Mouse (Mus musculus) liver, embryonic 16.5 days (tissue): Measurements from ENCODE around the gene Gigyf1. TPM values are rescaled to one million over a fixed set of nuclear protein-coding genes. Genes with fewer than 3 reads are reported as not detected.
A peak's percentile ranks its signal among the peaks of the same experiment; 100 is the strongest.

Experiments
- ATAC-seq: fragments of 200-750 bp; cut with Nextera tagmentation; 2 replicates; pipeline ENCODE4 v1.8.0; 2017; ENCODE audit warnings: low read depth, mild to moderate bottlenecking, moderate number of reproducible peaks, moderate library complexity
- H3K27ac ChIP-seq: fragments of 300-500 bp; sonication (generic); 2 replicates; pipeline ENCODE4 v1.5.1; 2014; ENCODE audit warnings: mild to moderate bottlenecking, low read length
- H3K27me3 ChIP-seq: fragments of 300-500 bp; sonication (generic); 2 replicates; pipeline ENCODE4 v1.6.1; 2014; ENCODE audit warnings: low read depth, low read length, mixed read lengths; ENCODE audit not compliant: control insufficient read depth, insufficient read depth
- H3K36me3 ChIP-seq: fragments of 300-500 bp; sonication (generic); 2 replicates; pipeline ENCODE4 v1.6.1; 2014; ENCODE audit warnings: mild to moderate bottlenecking; ENCODE audit not compliant: control insufficient read depth, insufficient read depth
- H3K4me1 ChIP-seq: fragments of 300-500 bp; sonication (generic); 2 replicates; pipeline ENCODE4 v1.6.1; 2014; ENCODE audit warnings: low read depth, low read length, mixed read lengths; ENCODE audit not compliant: control insufficient read depth
- H3K4me2 ChIP-seq: fragments of 300-500 bp; sonication (generic); 2 replicates; pipeline ENCODE4 v1.6.1; 2014; ENCODE audit warnings: low read depth, low read length, mixed read lengths
- H3K4me3 ChIP-seq: fragments of 300-500 bp; sonication (generic); 2 replicates; pipeline ENCODE4 v1.5.1; 2014; ENCODE audit warnings: low read depth, mild to moderate bottlenecking, low read length
- H3K9ac ChIP-seq: fragments of 300-500 bp; sonication (generic); 2 replicates; pipeline ENCODE4 v1.6.1; 2014; ENCODE audit warnings: low read depth, low read length
- H3K9me3 ChIP-seq: fragments of 300-500 bp; sonication (generic); replicated peaks from 2 replicates; pipeline ENCODE4 v1.6.1; 2016; ENCODE audit warnings: low read length; ENCODE audit not compliant: control insufficient read depth
- WGBS: fragments of 180-500 bp; shearing (Covaris S2); extraction: QIAGEN DNeasy Blood & Tissue Kit; methylation state at CpG from one replicate; pipeline ENCODE4 v1.1.7; 2014; ENCODE audit not compliant: insufficient replicate concordance; 5-methylcytosine and 5-hydroxymethylcytosine counted together
- polyA plus RNA-seq: library from polyadenylated mRNA; unstranded; fragments of >200 nt; fragmentation: Nextera tagmentation; extraction: Ambion mirVana; gene quantifications from 2 replicates; pipeline ENCODE4 v1.2.1, GENCODE M21; 2015

The Gigyf1 gene
- polyA plus RNA-seq, 1 experiment from 2014 or later = 3.1 TPM

DNA sequence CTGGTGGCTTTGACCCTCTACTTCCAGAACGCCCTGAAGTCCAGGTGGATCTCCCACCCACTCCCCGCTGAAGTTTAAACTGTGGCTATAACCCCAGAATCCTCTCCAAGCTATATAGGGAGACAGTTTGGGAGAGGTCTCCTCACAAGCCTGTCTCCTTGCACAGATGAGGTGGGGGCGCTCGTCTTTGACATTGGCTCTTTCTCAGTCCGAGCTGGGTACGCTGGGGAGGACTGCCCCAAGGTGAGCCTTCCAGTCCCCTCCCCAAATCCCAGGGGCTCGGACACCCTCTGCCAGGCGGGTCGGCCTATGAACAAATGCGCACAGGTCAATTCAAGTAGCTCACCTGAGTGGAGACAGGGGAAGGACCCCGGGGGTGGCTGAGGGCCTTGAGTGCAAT lies 35.5 kb downstream of the Gigyf1 start:
- 36% methylated on average over 11 of the region's 11 CpGs for WGBS
- Histone ChIP-seq H3K4me3 (no peak overlapping the region), H3K9ac (no peak overlapping the region), H3K4me2 (no peak overlapping the region), H3K36me3 (no peaks in the 10 kb centered on the region), H3K27me3 (peaks cover 11% of the 10 kb centered on the region), H3K9me3 (no peaks in the 10 kb centered on the region), H3K27ac (no peak overlapping the region), H3K4me1 (peaks cover 2% of the 10 kb centered on the region; the same call in 1 of the 2 replicates)
- no peak for ATAC-seq

GRCm38 (mm10) chr5:137561556-137561955 lies 43.2 kb downstream of the Gigyf1 start:
- H3K27me3 ChIP-seq = no peaks in the 10 kb centered on the region; the same call in none of the 2 replicates
- 51% methylated on average over 6 of the region's 6 CpGs for WGBS
- no peak overlapping the region for H3K9ac ChIP-seq
- H3K27ac ChIP-seq = no peak overlapping the region
- no peaks in the 10 kb centered on the region for H3K9me3 ChIP-seq
- no peaks in the 10 kb centered on the region for H3K4me1 ChIP-seq
- H3K4me2 ChIP-seq = no peak overlapping the region
- ATAC-seq = no peak
- H3K36me3 ChIP-seq = no peaks in the 10 kb centered on the region
- no peak overlapping the region for H3K4me3 ChIP-seq

- Histone ChIP-seq H3K4me3 (no peak overlapping the region), H3K4me2 (no peak overlapping the region), H3K4me1 (no peaks in the 10 kb centered on the region), H3K9ac (no peak overlapping the region), H3K36me3 (no peaks in the 10 kb centered on the region), H3K27ac (no peak overlapping the region), H3K27me3 (no peaks in the 10 kb centered on the region; the same call in none of the 2 replicates), H3K9me3 (no peaks in the 10 kb centered on the region)
- ATAC-seq = no peak
- 76% methylated on average over 10 of the region's 10 CpGs for WGBS
These were observed 44.6 kb downstream of the Gigyf1 start for GRCm38 (mm10) chr5:137562965-137563364.

GRCm38 (mm10) chr5:137565744-137566143 lies 47.4 kb downstream of the Gigyf1 start:
- Histone ChIP-seq H3K9ac (no peak overlapping the region), H3K27me3 (no peaks in the 10 kb centered on the region; the same call in none of the 2 replicates), H3K27ac (no peak overlapping the region), H3K4me1 (peaks cover 21% of the 10 kb centered on the region), H3K9me3 (no peaks in the 10 kb centered on the region), H3K4me2 (no peak overlapping the region), H3K4me3 (no peak overlapping the region), H3K36me3 (no peaks in the 10 kb centered on the region)
- WGBS = 70% methylated on average over 6 of the region's 6 CpGs
- ATAC-seq = no peak

GRCm38 (mm10) chr5:137566416-137566815 lies 48.1 kb downstream of the Gigyf1 start:
- Histone ChIP-seq H3K9me3 (no peaks in the 10 kb centered on the region), H3K27me3 (no peaks in the 10 kb centered on the region; the same call in none of the 2 replicates), H3K36me3 (no peaks in the 10 kb centered on the region), H3K4me1 (peaks cover 28% of the 10 kb centered on the region), H3K9ac (no peak overlapping the region), H3K27ac (no peak overlapping the region), H3K4me3 (no peak overlapping the region), H3K4me2 (no peak overlapping the region)
- 81% methylated on average over 5 of the region's 5 CpGs for WGBS
- ATAC-seq = no peak

GRCm38 (mm10) chr5:137568223-137568798 lies 50.0 kb downstream of the Gigyf1 start:
- WGBS = 76% methylated on average over 8 of the region's 8 CpGs
- Histone ChIP-seq H3K9me3 (no peaks in the 10 kb centered on the region), H3K9ac (no peak overlapping the region), H3K4me1 (peaks cover 40% of the 10 kb centered on the region), H3K4me3 (no peak overlapping the region), H3K36me3 (no peaks in the 10 kb centered on the region), H3K4me2 (no peak overlapping the region), H3K27me3 (no peaks in the 10 kb centered on the region; the same call in 1 of the 2 replicates), H3K27ac (no peak overlapping the region)
- ATAC-seq = no peak

DNA sequence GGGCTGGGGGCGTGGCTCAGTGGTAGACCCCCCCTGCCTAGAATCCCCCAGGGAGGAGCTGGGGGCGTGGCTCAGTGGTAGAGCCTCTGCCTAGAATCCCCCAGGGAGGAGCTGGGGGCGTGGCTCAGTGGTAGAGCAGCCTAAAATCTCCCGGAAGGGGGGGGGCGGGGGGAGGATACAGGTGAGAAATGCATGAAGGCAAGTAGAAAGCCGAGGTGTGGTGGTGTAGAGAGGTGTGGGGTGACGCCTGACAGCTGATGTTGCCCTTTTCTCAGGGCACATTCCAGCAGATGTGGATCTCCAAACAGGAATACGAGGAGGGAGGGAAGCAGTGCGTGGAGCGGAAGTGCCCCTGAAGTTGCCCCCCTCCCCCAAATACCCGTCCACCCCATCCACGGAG lies 50.7 kb downstream of the Gigyf1 start:
- peaks cover 40% of the 10 kb centered on the region for H3K4me1 ChIP-seq
- H3K36me3 ChIP-seq = no peaks in the 10 kb centered on the region
- ATAC-seq = no peak
- H3K4me2 ChIP-seq = peak overlapping the region; percentile 96
- peak overlapping the region; percentile 55; the same call in 1 of the 2 replicates for H3K9ac ChIP-seq
- no peaks in the 10 kb centered on the region for H3K9me3 ChIP-seq
- no peaks in the 10 kb centered on the region; the same call in 1 of the 2 replicates for H3K27me3 ChIP-seq
- peak overlapping the region; percentile 91; the same call in 1 of the 2 replicates for H3K27ac ChIP-seq
- WGBS = 57% methylated on average over 12 of the region's 12 CpGs
- H3K4me3 ChIP-seq = 0 out of 2 replicates have a peak overlapping the region, but pooled peaks have one; percentile 69

DNA sequence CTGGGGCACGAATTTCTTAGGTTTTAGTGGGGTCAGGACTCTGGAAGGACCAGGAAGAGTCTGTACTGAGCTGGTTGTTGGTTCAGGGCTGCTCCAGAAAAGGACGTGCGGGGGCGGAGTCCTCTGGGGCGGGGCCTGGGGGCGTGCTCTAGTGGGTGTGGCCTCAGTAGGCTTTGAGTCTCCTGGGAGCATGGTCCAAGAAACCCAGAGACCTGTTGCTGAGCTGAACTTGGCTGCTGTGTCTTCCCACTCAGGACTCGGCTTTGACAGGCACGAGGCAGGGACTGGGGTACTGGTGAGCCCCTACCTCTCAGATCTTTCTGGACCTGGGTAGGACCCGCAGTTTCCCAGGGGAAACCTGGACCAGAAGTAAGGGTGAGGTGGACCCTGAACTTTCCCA lies 51.3 kb downstream of the Gigyf1 start, which contains the start of gene Tfr2:
Tfr2 (plus strand) TSS at position 176 of the 400 bp plus-strand sequence.
- WGBS = 8% methylated on average over 9 of the region's 9 CpGs
- peak; percentile 81 for ATAC-seq
- H3K4me3 ChIP-seq = peak within 1 kb of the TSS; percentile 69
- peak within 1 kb of the TSS; percentile 91 for H3K27ac ChIP-seq
- peak within 1 kb of the TSS; percentile 96 for H3K4me2 ChIP-seq
- H3K27me3 ChIP-seq = no peaks in the 10 kb centered on the region; the same call in 1 of the 2 replicates
- peaks cover 40% of the 10 kb centered on the region for H3K4me1 ChIP-seq
- peak within 1 kb of the TSS; percentile 79 for H3K9ac ChIP-seq
- H3K36me3 ChIP-seq = peaks cover 5% of the 10 kb centered on the region
- H3K9me3 ChIP-seq = no peaks in the 10 kb centered on the region

DNA sequence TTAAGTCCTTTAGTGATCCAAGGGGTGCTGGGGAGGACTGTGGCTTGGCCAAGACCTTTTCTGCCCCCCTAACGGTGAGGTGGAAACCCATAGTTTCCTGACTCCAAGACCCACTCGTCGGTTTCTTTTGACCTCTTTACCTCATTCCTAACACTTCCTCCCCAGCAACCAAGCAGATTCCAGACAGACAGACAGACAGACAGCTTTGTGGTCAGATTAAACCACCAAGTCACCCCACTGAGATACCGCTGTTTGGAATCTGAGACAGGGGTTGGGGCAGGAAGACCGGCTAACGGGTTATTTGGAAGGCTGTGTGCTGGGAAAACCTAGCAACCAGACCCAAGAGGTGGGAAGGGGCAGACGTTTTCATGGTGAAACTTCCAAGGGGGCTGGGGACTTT lies 51.8 kb downstream of the Gigyf1 start:
- peak overlapping the region; percentile 69 for H3K4me3 ChIP-seq
- no peaks in the 10 kb centered on the region; the same call in 1 of the 2 replicates for H3K27me3 ChIP-seq
- peak overlapping the region; percentile 79 for H3K9ac ChIP-seq
- H3K36me3 ChIP-seq = peaks cover 6% of the 10 kb centered on the region
- peaks cover 40% of the 10 kb centered on the region for H3K4me1 ChIP-seq
- peak overlapping the region; percentile 91 for H3K27ac ChIP-seq
- WGBS = 2% methylated on average over 7 of the region's 7 CpGs
- no peaks in the 10 kb centered on the region for H3K9me3 ChIP-seq
- H3K4me2 ChIP-seq = peak overlapping the region; percentile 96
- no peak for ATAC-seq
